Mouse (Mus musculus): ENCODE results near the gene Samd10. TPM values are rescaled to one million over a fixed set of nuclear protein-coding genes. Genes with fewer than 3 reads are reported as not detected.

Samd10 gene
- polyA plus RNA-seq (2012; rRNA removed) = 24.1 and 24.5 TPM in 2 replicates

DNA sequence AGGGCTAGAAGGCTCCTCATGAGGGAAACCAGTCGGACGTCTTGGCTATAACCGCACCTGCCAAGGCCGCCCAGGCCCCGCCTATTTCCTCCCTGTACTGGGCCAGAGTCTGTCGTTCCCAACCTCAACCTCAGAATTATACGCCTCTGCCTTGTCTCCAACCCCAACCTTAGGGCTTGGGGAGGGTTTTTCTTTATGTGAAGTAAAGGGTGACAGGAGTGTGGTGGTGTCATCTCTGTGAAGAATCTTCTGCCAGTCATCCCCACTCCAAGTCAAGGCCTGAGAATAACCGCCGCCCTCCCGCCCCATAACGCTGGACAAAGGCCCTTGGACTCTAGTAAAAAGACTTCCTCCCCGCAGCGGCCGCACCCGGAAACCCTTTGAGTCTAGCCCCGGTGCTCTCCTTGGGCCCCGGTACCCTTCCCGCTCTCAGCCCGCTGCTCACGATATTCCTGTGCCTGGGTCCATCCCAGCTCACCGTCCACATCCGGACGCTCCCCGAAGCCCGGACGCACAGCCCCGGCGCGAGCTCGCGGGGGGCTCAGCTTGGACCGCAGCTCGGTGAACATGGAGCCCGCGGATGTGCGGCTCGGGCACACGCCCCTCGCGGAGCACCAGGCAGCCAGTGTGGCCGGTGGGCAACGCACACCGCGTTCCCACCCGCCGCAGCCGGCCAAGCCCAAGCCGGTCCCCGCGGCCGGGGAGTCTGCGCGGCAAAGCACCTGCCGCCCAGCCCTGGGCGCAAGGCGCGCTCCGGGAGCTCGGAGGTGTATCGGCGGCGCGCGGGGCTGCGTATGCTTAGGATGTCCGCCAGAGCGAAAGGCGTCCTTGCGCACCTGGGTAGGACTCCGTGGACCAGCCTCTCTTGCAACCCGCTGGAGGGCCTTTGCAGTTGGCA is at the start of gene Samd10:
Samd10 (minus strand) TSS at position 759 of the 898 bp plus-strand sequence.
- peak within 1 kb of the TSS; percentile 61 for H3K4me3 ChIP-seq (replicated peaks; ENCODE audit: extremely low read depth, low read depth, low read length)
- TF ChIP-seq CTCF (IDR thresholded peaks at IDR 0.05; ENCODE audit: insufficient read depth, low read length) (no peak), POLR2A (IDR thresholded peaks at IDR 0.05; ENCODE audit: borderline replicate concordance, extremely low read depth, low read depth, low read length) (peak; percentile 31; the same call in 1 of the 2 replicates)
- WGBS = 2% methylated on average over 71 of the region's 71 CpGs
- DNase-seq = peak; percentile 72
- H3K4me1 ChIP-seq (ENCODE audit: control insufficient read depth, insufficient read depth, low read length) = peaks cover 2% of the 10 kb centered on the region; the same call in 1 of the 2 replicates

DNA sequence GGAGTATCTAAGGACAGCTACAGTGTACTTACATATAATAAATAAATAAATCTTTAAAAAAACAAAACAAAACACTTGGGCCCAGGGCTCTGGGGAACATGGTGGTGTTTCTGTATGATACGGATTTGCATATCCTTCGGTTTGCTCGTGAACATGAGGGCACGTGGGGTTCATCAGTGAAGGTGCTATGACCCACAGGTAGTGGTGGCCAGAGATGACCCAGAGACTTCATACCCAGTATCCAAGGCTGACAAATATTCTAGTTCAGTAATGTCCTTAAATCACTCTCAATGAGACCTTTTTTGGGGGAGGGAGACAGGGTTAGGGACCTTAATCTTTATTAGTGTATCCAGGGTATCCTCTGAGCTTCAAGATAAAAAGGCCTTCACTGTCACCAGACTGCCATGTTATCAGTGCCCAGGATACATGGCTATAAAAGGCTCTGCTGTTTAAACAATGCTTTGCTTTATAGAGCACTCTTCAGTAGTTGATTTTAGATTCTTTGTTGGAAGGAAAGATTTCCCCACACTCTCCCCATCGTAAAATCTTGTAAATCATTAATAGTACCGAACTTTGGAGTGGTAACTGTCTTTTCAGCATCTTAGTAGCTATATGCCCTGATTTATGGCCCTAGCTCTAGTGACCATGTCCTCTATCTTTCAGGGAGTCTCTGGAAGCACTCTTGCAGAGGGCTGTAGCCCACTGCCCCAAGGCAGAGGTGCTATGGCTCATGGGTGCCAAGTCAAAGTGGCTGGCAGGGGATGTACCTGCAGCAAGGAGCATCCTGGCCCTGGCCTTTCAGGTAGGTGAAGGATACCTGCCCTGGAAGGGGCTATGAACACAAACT is 47.8 kb upstream of the Samd10 start:
- no peaks in the 10 kb centered on the region for H3K4me1 ChIP-seq (ENCODE audit: control insufficient read depth, insufficient read depth, low read length)
- no peak overlapping the region for H3K4me3 ChIP-seq (replicated peaks; ENCODE audit: extremely low read depth, low read depth, low read length)
- TF ChIP-seq POLR2A (IDR thresholded peaks at IDR 0.05; ENCODE audit: borderline replicate concordance, extremely low read depth, low read depth, low read length) (no peak), CTCF (IDR thresholded peaks at IDR 0.05; ENCODE audit: insufficient read depth, low read length) (no peak)
- 90% methylated on average over 6 of the region's 6 CpGs for WGBS
- no peak for DNase-seq

DNA sequence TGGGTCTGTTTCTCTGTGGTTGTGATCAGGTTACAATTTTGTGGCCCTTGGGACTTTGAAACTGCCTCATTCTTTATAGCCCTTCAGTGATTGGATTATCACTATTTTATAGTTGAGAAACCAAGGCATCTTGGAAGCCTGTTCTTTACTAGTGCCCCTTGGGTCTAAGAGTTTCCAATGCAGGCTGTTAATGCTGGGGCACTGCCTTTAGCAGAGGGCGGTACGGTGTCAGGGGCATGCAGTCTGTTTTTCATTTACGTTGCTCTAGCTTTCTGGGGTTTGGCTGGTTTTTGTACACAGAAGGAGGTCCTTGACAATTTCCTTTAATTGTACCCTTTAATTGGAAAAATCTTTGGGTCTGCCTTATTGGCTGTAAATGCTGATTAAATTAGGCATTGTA is 46.7 kb upstream of the Samd10 start:
- no peak for TF ChIP-seq POLR2A (IDR thresholded peaks at IDR 0.05; ENCODE audit: borderline replicate concordance, extremely low read depth, low read depth, low read length)
- TF ChIP-seq CTCF (IDR thresholded peaks at IDR 0.05; ENCODE audit: insufficient read depth, low read length) = no peak
- H3K4me1 ChIP-seq (ENCODE audit: control insufficient read depth, insufficient read depth, low read length) = no peaks in the 10 kb centered on the region
- H3K4me3 ChIP-seq (replicated peaks; ENCODE audit: extremely low read depth, low read depth, low read length) = no peak overlapping the region
- no peak for DNase-seq
- WGBS = 89% methylated on average over 3 of the region's 3 CpGs

DNA sequence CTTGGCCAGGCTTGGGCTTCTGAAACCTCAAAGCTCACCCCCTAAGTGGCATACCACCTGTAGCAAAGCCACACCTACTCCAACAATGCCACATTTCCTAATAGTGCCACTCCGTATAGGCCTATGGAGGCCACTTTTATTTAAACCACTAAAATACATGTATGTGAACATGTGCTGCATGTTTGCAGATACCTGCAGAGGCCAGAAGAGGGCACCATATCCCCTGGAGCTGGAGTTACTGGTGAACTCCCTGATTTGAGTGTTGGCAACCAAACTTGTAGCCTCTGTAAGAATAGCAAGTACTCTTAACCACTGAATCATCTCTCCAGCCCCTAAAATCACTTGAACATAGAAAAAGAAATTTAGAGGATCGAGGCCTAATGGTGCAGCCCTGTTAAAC is 45.3 kb upstream of the Samd10 start:
- no peaks in the 10 kb centered on the region for H3K4me1 ChIP-seq (ENCODE audit: control insufficient read depth, insufficient read depth, low read length)
- no peak for DNase-seq
- peak; percentile 59 for TF ChIP-seq CTCF (IDR thresholded peaks at IDR 0.05; ENCODE audit: insufficient read depth, low read length)
- no peak for TF ChIP-seq POLR2A (IDR thresholded peaks at IDR 0.05; ENCODE audit: borderline replicate concordance, extremely low read depth, low read depth, low read length)
- WGBS = 85% methylated on average over 2 of the region's 2 CpGs
- H3K4me3 ChIP-seq (replicated peaks; ENCODE audit: extremely low read depth, low read depth, low read length) = no peak overlapping the region

DNA sequence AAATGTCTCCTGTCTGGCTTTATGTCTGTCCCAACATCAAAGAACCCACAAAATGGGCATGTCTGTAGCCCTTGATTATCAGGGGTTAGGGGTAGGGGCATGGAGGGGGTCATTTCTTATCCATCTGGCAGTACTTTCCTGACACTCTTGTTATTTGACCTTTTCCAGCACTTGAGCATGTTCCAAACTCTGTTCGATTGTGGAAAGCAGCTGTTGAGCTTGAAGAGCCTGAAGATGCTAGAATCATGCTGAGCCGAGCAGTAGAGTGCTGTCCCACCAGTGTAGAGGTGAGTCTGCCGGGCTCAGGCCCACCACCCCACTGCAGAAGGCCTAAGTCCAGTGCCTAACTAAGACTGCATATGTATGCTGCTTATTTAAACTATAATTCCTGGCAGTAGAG is 36.9 kb upstream of the Samd10 start:
- TF ChIP-seq CTCF (IDR thresholded peaks at IDR 0.05; ENCODE audit: insufficient read depth, low read length) (no peak), POLR2A (IDR thresholded peaks at IDR 0.05; ENCODE audit: borderline replicate concordance, extremely low read depth, low read depth, low read length) (no peak)
- DNase-seq = no peak
- WGBS = 76% methylated on average over 3 of the region's 3 CpGs
- Histone ChIP-seq H3K4me1 (ENCODE audit: control insufficient read depth, insufficient read depth, low read length) (no peaks in the 10 kb centered on the region), H3K4me3 (replicated peaks; ENCODE audit: extremely low read depth, low read depth, low read length) (no peak overlapping the region)

DNA sequence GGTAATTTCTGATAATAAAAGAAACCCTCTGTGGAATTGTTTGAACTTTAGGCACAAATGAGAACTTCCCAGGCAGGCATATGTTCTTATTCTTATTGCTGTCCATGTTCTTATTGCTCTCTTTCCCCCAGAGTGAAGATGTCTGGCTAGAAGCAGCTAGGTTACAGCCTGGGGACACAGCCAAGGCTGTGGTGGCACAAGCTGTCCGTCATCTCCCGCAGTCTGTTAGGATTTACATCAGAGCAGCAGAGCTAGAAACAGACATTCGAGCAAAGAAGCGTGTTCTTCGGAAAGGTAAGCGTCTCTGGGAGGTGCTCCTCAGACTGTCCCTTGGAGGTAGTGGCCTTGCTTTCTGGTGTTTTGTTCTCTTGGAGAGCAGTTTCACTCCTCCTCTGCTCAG is 33.6 kb upstream of the Samd10 start:
- TF ChIP-seq POLR2A (IDR thresholded peaks at IDR 0.05; ENCODE audit: borderline replicate concordance, extremely low read depth, low read depth, low read length) (no peak), CTCF (IDR thresholded peaks at IDR 0.05; ENCODE audit: insufficient read depth, low read length) (no peak)
- DNase-seq = no peak
- Histone ChIP-seq H3K4me1 (ENCODE audit: control insufficient read depth, insufficient read depth, low read length) (no peaks in the 10 kb centered on the region), H3K4me3 (replicated peaks; ENCODE audit: extremely low read depth, low read depth, low read length) (no peak overlapping the region)
- WGBS = 97% methylated on average over 6 of the region's 6 CpGs

DNA sequence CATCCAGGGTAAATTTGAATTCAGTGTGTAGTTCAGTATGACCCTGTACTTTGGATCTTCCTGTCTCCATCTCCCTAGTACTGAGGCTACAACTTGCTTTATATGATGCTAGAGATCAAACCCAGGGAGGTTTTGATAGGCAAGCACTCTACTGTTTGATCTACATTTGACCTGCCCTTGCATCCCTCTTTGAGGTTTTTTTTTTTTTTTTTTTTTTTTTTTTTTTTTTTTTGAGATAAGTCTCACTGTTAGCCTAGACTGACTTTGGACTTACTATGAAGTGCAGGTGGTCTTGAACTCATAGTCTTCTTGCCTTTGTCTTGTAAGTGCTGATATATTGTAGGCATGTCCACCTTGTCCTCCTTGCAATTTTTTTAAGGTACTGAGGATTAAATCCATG is 29.5 kb upstream of the Samd10 start:
- TF ChIP-seq CTCF (IDR thresholded peaks at IDR 0.05; ENCODE audit: insufficient read depth, low read length) (no peak), POLR2A (IDR thresholded peaks at IDR 0.05; ENCODE audit: borderline replicate concordance, extremely low read depth, low read depth, low read length) (no peak)
- no peak for DNase-seq
- Histone ChIP-seq H3K4me1 (ENCODE audit: control insufficient read depth, insufficient read depth, low read length) (no peaks in the 10 kb centered on the region), H3K4me3 (replicated peaks; ENCODE audit: extremely low read depth, low read depth, low read length) (no peak overlapping the region)

DNA sequence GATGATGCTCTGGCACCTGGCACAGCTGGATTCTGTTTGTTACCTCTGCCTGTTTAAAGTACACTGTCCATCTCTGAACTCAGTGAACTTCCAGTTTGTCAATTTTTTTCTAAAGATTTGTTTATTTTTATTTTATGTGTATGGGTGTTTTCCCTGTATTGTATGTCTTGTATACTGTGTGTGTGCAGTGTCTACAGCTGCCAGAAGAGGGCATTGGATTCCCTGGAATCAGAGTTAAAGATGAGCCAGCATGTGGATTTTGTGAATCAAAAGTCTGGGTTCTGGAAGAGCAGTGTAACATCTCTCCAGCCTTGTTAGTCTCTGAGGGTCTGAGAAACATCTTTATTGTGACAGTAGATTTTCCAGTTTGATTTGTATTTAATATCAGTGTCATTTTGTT is 24.4 kb upstream of the Samd10 start:
- no peaks in the 10 kb centered on the region for H3K4me1 ChIP-seq (ENCODE audit: control insufficient read depth, insufficient read depth, low read length)
- no peak for DNase-seq
- TF ChIP-seq POLR2A (IDR thresholded peaks at IDR 0.05; ENCODE audit: borderline replicate concordance, extremely low read depth, low read depth, low read length) = no peak
- no peak for TF ChIP-seq CTCF (IDR thresholded peaks at IDR 0.05; ENCODE audit: insufficient read depth, low read length)
- no peak overlapping the region for H3K4me3 ChIP-seq (replicated peaks; ENCODE audit: extremely low read depth, low read depth, low read length)

DNA sequence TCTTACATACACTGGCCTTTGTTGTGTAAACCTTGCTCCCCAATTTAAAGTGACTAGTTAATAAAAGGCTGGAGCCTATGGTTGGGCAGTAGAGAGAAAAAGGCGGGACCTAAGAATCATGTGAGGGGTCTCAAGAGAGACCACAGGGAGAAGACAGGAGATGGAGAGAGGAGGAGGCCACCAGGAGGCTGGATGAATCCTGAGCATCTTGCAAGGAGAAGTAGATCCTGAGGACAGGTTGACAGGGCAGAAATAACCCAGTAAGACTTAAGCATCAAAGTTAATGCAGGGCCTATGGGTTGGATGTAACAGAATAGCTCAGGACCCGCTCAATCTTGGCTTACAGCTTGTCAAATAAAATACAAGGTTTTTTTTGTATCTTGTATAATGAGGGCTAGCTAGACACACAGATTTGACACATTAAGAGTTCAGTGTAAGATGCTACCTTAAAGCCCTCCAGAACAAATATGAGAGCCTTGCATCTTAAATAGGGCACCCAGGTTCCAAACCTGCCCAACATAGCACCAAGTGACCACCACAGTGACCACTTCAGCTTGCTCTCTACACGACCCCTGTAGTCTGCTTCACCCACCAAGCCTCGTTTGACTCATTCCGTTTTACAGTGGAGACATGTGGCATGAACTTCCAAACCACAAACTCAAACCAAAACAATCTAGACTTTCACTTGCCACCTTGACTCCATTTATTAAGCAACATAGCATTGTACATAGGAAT is 19.9 kb upstream of the Samd10 start:
- Histone ChIP-seq H3K4me3 (replicated peaks; ENCODE audit: extremely low read depth, low read depth, low read length) (no peak overlapping the region), H3K4me1 (ENCODE audit: control insufficient read depth, insufficient read depth, low read length) (no peaks in the 10 kb centered on the region; the same call in 1 of the 2 replicates)
- 86% methylated on average over 5 of the region's 5 CpGs for WGBS
- TF ChIP-seq POLR2A (IDR thresholded peaks at IDR 0.05; ENCODE audit: borderline replicate concordance, extremely low read depth, low read depth, low read length) = no peak
- no peak for TF ChIP-seq CTCF (IDR thresholded peaks at IDR 0.05; ENCODE audit: insufficient read depth, low read length)
- DNase-seq = no peak

All from lung, adult 2 months (tissue).